ENCODE assay signal across 27 mouse cellular contexts in the genomic region with DNA sequence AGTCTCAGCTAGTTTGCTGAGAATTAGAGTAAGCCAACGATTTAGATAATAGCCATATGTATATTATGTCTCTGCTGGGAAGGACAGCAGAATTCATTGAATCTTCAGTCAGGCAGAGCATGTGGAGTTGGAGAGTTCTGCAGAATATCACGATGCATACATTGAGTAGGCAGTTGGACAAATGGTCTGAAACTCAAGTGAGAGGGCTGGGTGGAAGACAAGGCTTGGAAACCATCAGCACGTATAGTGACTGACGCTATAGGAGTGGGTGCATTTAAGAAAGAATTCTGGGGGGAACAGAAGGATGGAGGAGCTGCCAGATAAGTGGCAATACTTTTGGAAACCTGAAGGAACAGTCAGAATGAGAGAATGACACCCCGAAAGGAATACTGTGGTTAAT. TPM values are rescaled to one million over a fixed set of nuclear protein-coding genes. Genes with fewer than 3 reads are reported as not detected.
DNase-seq lines count a peak whose midpoint lies in the region; ATAC-seq and TF ChIP-seq lines count a peak whose summit lies in the region.
"Had no signal": no experiment of that assay in that cellular context is flagged by ENCODE, and none has a peak within 500 bp of the region (broad histone marks: within the 10 kb centered on the region; RNA-seq: fewer than 3 reads in every experiment).

No protein-coding gene starts in this region.

- TF ChIP-seq CTCF in layer of hippocampus, adult 2 months (conservative IDR thresholded peaks at IDR 0.05), result no peak

- no peak overlapping the region for H3K4me3 ChIP-seq in layer of hippocampus, adult 2 months
- H3K4me3 ChIP-seq: erythroblast, embryonic 14.5 days; forebrain, embryonic 12.5 days; hindbrain, embryonic 13.5 days; limb, embryonic 10.5 days; limb, embryonic 15.5 days; liver, embryonic 13.5 days; midbrain, embryonic 13.5 days; neural tube, embryonic 13.5 days had no signal

- peak in 1 of 2 experiments; percentile 32 for DNase-seq in layer of hippocampus, adult 2 months (ENCODE audit: low spot score in 2 of 2)
- DNase-seq in layer of hippocampus, adult 11-12 months (ENCODE audit: low spot score), result no peak
- peak; percentile 21 to 45 for DNase-seq in right cerebral cortex, postnatal 36 days (ENCODE audit: low spot score in 2 of 2)
- DNase-seq in right cerebral cortex, postnatal 10 days (ENCODE audit: low spot score in 2 of 2), result no peak
- DNase-seq in left cerebral cortex, postnatal 25 days (ENCODE audit: low spot score in 2 of 2), result peak; percentile 30 to 90
- DNase-seq: adrenal gland, postnatal 25 days; B cell, adult 2 months; cerebellum, adult 2 months; cerebellum, postnatal 14 days; forebrain, postnatal 0 days; gastrocnemius, postnatal 14 days; heart, postnatal 4 days; kidney, adult 9 months; kidney, postnatal 10 days; liver, embryonic 13.5 days; lung, adult 18-20 months; lung, postnatal 4 days had no signal

- peak overlapping the region; percentile 56 for H3K27ac ChIP-seq in layer of hippocampus, adult 2 months
- H3K27ac ChIP-seq: forebrain, embryonic 12.5 days; hindbrain, embryonic 13.5 days; limb, embryonic 10.5 days; limb, embryonic 15.5 days; liver, embryonic 13.5 days; midbrain, embryonic 13.5 days; neural tube, embryonic 13.5 days had no signal

- ATAC-seq in cerebellum, adult (ENCODE audit: insufficient number of reproducible peaks, low FRiP score, low TSS enrichment), result no peak
- ATAC-seq: forebrain, postnatal 0 days; intestine, postnatal 0 days; lung, postnatal 0 days; midbrain, embryonic 13.5 days had no signal

- intact Hi-C loops in left cerebral cortex, postnatal 25 days (cut with DNase I), result no loop called here

RNA-seq across cellular contexts. Expression of a gene that starts 27.7 kb away (rescaled TPM):
- 10 to 100 TPM; 21.5 to 24.2 TPM for total RNA-seq in layer of hippocampus, adult 2 months (2021)
- total RNA-seq in left cerebral cortex, postnatal 25 days (2021), result 10 to 100 TPM; 21.8 to 22.2 TPM

RNA-seq across cellular contexts. Expression of a gene that starts 27.8 kb away (rescaled TPM):
- 10 to 100 TPM; 17.1 to 18.3 TPM for total RNA-seq in layer of hippocampus, adult 2 months (2021)
- total RNA-seq in left cerebral cortex, postnatal 25 days (2021), result 10 to 100 TPM; 17.1 to 23.2 TPM

Comparison
In these comparisons a context has a peak if more than half of its experiments do, and no peak if none do; other contexts are left out.
1. DNase-seq: peak in right cerebral cortex, postnatal 36 days (2 of 2) and left cerebral cortex, postnatal 25 days (2 of 2); none in layer of hippocampus, adult 11-12 months (single experiment) and right cerebral cortex, postnatal 10 days (0 of 2).